Mouse (Mus musculus) small intestine, adult 2 months (tissue): ENCODE data around the gene Eif2a. TPM values are rescaled to one million over a fixed set of nuclear protein-coding genes. Genes with fewer than 3 reads are reported as not detected.
"Not testable (repeated sequence)": the region's sequence is repeated elsewhere in the genome, so short reads cannot be mapped to it uniquely, and the experiment has no call there.

Source experiments
- H3K27ac ChIP-seq: fragments of 200-500 bp; 2 replicates; pipeline ENCODE4 v1.5.1; 2012; ENCODE audit warnings: low read depth, low read length, control low read depth, inconsistent platforms; ENCODE audit not compliant: insufficient read depth
- H3K27me3 ChIP-seq: fragments of 200-500 bp; 2 replicates; pipeline ENCODE4 v1.6.1; 2012; ENCODE audit warnings: mild to moderate bottlenecking, moderate library complexity, low read length, inconsistent platforms; ENCODE audit not compliant: control insufficient read depth, insufficient read depth
- H3K36me3 ChIP-seq: fragments of 200-500 bp; 2 replicates; pipeline ENCODE4 v1.6.1; 2012; ENCODE audit warnings: mild to moderate bottlenecking, low read length, control low read depth, inconsistent platforms; ENCODE audit not compliant: control insufficient read depth, insufficient read depth
- H3K4me1 ChIP-seq: fragments of 200-500 bp; 2 replicates; pipeline ENCODE4 v1.6.1; 2012; ENCODE audit warnings: low read length, inconsistent platforms, mixed read lengths; ENCODE audit not compliant: control insufficient read depth, insufficient read depth, insufficient read length
- H3K4me3 ChIP-seq: fragments of 200-500 bp; 2 replicates; pipeline ENCODE4 v1.5.1; 2012; ENCODE audit warnings: low read depth, mild to moderate bottlenecking, control low read depth, inconsistent platforms, low read length, moderate library complexity
- CTCF ChIP-seq: fragments of 200-500 bp; IDR thresholded peaks from 2 replicates; pipeline ENCODE4 v1.5.1; 2012; ENCODE audit warnings: low read depth, mild to moderate bottlenecking, control low read depth, inconsistent platforms, low read length, moderate library complexity, mixed read lengths; ENCODE audit not compliant: insufficient replicate concordance, insufficient read length; ENCODE audit errors: extremely low read depth
- POLR2A ChIP-seq: fragments of 200-500 bp; IDR thresholded peaks from 2 replicates; pipeline ENCODE4 v1.6.1; 2012; ENCODE audit warnings: low read depth, mild to moderate bottlenecking, control low read depth, inconsistent platforms, low read length, moderate library complexity
- WGBS: fragments of 180-500 bp; shearing (Covaris S2); methylation state at CpG from one replicate; pipeline ENCODE4 v1.1.7; 2018; 5-methylcytosine and 5-hydroxymethylcytosine counted together
- polyA plus RNA-seq: library from polyadenylated mRNA; depleted of rRNA; stranded (reverse); fragments of >200 nt; gene quantifications from 2 replicates; pipeline ENCODE4 v1.2.3, GENCODE M21; 2012; rRNA removed

The Eif2a gene
- polyA plus RNA-seq, 1 experiment: 1.8 TPM

DNA sequence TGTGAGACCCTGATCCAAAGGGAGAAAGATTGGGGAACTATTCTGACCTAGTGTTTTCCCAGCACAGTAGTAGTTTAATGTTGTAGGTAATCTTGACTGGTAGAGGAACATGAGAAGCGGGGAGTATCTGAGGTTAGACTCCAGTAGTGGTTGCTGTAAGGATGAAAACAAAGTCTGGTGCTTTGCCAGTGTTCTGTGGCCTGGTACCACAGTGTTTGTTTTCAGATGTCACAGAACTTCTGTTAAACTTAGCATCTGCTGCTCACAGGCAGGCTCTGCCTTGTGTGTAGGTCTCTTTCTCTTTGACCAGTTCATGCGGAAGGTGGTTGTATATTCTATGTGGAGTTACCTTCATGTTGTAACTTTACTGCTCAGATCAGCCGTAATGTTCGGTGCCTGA, 55.9 kb downstream of the Eif2a start:
- Histone ChIP-seq H3K36me3 (peaks cover 13% of the 10 kb centered on the region), H3K27me3 (no peaks in the 10 kb centered on the region), H3K27ac (no peak overlapping the region), H3K4me1 (peaks cover 18% of the 10 kb centered on the region), H3K4me3 (no peak overlapping the region)
- 30% methylated on average over 4 of the region's 4 CpGs for WGBS
- no peak for TF ChIP-seq POLR2A
- no peak for TF ChIP-seq CTCF

GRCm38 (mm10) chr3:58582297-58582696, 56.7 kb downstream of the Eif2a start:
- 48% methylated on average over 5 of the region's 5 CpGs for WGBS
- TF ChIP-seq CTCF (no peak), POLR2A (no peak)
- Histone ChIP-seq H3K27ac (peak overlapping the region; percentile 27; the same call in 1 of the 2 replicates), H3K4me1 (peaks cover 18% of the 10 kb centered on the region), H3K27me3 (no peaks in the 10 kb centered on the region), H3K4me3 (no peak overlapping the region), H3K36me3 (peaks cover 20% of the 10 kb centered on the region)

DNA sequence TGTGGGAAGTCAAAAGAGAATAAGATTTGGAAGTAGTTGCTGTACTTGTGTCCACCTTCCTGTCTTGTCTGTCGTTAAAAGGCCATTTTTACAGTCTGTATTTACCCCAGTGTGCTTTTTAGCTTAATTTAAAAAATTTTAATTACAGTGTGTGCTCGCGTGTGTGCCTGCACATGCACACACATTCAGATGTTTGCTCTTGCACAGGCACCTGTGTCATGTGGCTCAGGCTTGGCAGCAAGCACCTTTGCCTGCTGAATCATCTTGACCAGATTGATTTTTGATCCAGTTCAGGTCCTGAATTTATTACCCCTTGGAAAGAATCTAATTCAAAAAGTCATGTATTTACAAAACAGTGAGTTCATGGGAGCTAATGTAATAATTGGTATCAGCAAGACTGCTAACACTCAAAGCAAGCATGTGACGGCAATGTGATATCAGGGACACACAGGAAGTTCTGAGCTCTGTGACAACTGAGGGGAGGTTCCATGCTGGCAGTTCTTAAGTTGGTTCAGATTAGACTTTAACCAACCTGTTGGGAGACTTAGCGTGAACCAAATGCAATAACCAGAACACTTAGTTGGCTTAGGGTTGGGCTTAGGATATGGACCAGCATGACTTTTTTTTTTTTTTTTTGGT, 57.3 kb downstream of the Eif2a start:
- Histone ChIP-seq H3K27me3 (no peaks in the 10 kb centered on the region), H3K4me1 (peaks cover 18% of the 10 kb centered on the region), H3K27ac (peak overlapping the region; percentile 27; the same call in 1 of the 2 replicates), H3K36me3 (peaks cover 25% of the 10 kb centered on the region), H3K4me3 (no peak overlapping the region)
- TF ChIP-seq POLR2A (no peak), CTCF (no peak)
- 28% methylated on average over 5 of the region's 5 CpGs for WGBS

DNA sequence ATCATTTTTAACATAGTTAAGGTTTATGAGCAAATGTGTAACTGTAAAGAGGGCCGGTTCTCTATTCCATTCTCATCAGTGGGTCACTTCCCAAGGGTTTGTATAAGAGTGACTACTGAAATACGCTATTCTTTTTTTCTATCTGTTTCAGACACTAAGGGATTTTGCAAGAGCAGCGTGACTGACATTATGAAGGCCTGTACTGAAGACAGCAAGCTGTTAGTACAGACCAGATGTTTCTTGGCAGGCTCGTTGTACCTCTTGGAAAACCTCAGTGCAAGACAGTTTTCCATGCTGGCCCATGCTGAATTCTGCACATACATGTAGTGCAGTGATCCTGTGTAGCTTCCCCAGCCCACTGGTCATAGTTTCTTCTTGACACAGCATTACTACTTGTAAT, 64.9 kb downstream of the Eif2a start:
- H3K36me3 ChIP-seq: peaks cover 43% of the 10 kb centered on the region
- 86% methylated on average over 4 of the region's 4 CpGs for WGBS

GRCm38 (mm10) chr3:58592666-58593065, 67.0 kb downstream of the Eif2a start:
- not testable (repeated sequence) for H3K27me3 ChIP-seq, H3K27ac ChIP-seq, H3K4me3 ChIP-seq, H3K4me1 ChIP-seq
- 92% methylated on average over 7 of the region's 7 CpGs for WGBS
- peaks cover 29% of the 10 kb centered on the region for H3K36me3 ChIP-seq

More for the DNA sequence above, 64.9 kb downstream of the Eif2a start:
- H3K4me1 ChIP-seq, H3K4me3 ChIP-seq, H3K27ac ChIP-seq, H3K27me3 ChIP-seq: not testable (repeated sequence)

DNA sequence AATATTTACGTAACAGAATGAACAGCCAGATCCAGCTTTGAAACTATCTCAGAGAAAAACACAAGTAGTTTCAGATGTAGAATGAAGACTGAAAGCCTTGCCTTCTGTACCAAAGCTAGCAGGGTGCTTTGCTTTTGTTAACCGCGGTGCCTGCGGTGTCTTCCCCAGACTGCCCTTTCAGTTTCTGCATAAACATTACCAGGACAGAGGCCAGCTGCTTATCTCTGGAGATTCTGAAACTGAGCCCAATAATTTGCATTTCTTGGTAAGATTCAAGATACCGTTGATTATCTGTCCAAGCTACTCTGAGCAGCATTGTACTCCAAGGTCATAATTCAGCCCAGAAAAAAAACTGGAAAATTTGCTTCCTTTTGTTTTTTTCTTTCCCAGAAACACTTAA, 68.0 kb downstream of the Eif2a start:
- H3K4me1 ChIP-seq: no peaks in the 10 kb centered on the region
- no peak overlapping the region for H3K4me3 ChIP-seq
- peaks cover 26% of the 10 kb centered on the region for H3K36me3 ChIP-seq
- TF ChIP-seq CTCF (no peak), POLR2A (no peak)
- H3K27me3 ChIP-seq: no peaks in the 10 kb centered on the region
- WGBS: 57% methylated on average over 5 of the region's 5 CpGs
- no peak overlapping the region for H3K27ac ChIP-seq

Other genes starting within 250 kb of the Eif2a start
- gene Tsc22d2, start 111.1 kb upstream of the Eif2a start, polyA plus RNA-seq: 12.6 and 26.8 TPM in 2 replicates
- gene Serp1, start 71 bp downstream of the Eif2a start, polyA plus RNA-seq: 62.4 and 73.5 TPM in 2 replicates
- 14.9 and 18.7 TPM in 2 replicates for gene Selenot, start 50.8 kb downstream of the Eif2a start, polyA plus RNA-seq
- gene Erich6, start 111.4 kb downstream of the Eif2a start, polyA plus RNA-seq: not detected in 2 replicates
- gene Siah2, start 166.6 kb downstream of the Eif2a start, polyA plus RNA-seq: 14.0 and 30.0 TPM in 2 replicates